Mouse (Mus musculus): ENCODE results near the gene Tacc3. TPM values are rescaled to one million over a fixed set of nuclear protein-coding genes. Genes with fewer than 3 reads are reported as not detected.

The Tacc3 gene
- polyA plus RNA-seq (2015; fragmentation: Nextera tagmentation; extraction: Ambion mirVana), result 147 and 166 TPM in 2 replicates

DNA sequence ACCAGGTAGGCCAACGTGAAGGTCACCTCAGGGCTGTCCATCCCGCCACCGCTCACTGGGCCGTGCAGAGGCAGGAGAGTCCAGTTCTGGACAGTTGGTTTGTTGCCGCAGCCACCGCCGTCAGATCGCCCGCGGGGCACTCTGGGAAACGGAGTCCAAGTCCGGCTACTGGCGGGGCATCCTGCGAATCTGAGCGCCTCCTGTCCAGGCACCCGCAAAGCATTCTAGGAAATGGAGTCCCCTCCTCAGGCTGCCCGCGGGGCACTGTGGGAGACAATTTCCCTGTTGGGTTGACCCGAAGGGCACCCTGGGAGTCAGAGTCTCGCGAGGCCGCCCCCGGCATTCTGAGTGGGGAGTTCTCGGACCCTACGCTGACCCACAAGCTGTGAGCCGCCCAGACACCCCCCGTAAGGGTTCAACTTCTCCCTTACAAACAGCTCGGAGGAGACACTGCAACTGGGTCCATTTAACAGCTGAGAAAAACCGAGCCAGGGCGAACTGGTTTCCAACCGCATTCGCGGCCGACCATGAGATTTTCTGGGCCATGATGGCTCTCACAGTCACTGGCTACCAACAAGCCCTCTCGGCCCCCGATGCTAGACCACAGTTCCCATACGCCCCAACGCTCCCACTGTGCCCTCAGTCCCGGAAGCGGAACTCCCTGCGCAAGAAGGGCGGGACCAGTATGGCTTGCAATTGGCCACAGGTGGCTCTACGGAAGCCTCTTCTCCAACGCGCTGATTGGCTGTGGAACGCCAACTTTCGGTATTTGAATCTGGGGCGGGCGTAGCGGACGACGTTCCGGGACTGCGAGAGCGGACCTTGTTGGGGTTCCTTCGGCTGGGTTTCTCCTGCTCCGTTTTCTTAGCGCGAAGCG, at the start of gene Tacc3, which contains the start of gene Tmem129:
Gene Tacc3, plus strand, starts transcription at position 342 of the 877 bp plus-strand sequence.
Gene Tmem129, minus strand, starts transcription at position 630 of the 877 bp plus-strand sequence.

DNA sequence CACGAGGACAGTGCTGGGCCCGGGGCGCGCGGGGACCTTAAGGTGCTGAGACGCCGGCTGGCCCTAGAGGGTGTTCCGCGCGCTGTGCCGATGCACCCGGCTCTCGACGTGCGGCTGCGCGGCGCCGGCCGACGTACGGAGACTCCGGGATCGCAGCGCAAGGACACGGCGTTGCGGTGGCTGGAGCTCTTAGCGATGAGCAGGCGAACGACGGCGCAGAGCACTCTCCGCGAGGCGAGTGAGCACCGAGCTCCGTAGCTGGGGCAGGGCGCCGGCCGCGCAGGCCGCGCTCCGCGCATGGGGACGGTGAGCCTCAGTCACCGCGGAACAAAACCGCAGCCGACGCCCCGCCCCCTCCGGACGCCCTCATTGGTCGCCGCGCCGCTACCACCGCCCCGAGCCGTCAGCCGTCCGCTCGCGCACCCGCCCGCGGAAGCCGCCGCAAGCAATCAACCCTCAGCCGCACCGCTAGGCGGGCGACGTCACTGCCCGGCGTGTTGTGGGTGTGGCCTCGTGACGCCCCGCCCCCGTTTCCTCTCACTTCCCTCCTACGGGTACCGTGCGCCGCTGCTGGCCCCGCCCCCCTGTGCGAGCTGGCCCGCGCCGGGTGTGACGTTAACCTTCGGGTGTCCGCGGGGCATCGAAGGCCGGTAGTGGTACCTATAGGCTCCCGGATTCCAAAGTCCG, 28.5 kb upstream of the Tacc3 start, which contains the start of the genes Fam53a and Gm9903:
Gene Fam53a, minus strand, starts transcription at position 335 of the 687 bp plus-strand sequence.
Gene Gm9903, plus strand, starts transcription at position 625 of the 687 bp plus-strand sequence.

DNA sequence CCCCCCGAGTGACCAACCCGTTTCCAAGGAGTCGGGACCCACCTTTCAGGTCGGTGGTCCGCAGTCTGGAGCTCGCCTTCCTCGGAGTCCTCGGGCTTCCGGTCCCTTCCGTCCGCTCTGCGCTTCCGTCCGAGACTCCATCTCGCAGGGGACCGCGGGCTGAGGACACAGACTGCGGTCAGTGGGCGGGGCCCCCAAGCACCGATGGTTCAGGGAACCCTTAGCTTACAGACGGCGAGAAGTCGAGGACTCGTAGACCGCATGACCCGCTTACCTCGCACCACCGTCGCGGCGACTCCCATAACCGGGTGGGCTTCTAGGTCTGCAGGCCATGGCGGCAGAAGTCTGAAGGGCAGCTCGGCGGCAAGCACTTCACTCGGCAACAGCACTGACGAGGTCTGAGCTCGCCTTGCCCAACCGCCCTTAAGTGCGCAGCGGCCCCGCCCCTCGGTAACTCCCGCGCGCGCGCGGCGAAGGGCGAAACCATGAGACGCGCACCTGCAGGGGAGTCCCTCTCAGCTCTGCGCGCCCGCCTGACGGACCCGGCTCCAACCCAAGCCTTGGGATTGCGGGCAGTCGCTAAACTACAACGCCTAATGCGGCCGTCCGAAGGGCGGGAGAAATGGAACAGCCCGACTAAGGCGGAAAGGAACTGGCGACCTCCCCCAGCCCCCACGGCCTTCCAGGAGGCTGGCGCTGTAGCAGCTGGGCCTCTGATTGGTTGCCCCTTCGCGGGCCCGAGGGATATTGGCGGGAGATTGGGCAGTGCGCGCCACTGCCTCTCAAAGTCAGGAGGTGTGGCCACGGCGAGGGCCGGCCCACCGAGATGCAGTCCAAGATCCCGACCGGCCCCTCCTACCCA, 5.8 kb upstream of the Tacc3 start, which contains the start of gene Slbp:
Gene Slbp, minus strand, starts transcription at position 654 of the 862 bp plus-strand sequence.

DNA sequence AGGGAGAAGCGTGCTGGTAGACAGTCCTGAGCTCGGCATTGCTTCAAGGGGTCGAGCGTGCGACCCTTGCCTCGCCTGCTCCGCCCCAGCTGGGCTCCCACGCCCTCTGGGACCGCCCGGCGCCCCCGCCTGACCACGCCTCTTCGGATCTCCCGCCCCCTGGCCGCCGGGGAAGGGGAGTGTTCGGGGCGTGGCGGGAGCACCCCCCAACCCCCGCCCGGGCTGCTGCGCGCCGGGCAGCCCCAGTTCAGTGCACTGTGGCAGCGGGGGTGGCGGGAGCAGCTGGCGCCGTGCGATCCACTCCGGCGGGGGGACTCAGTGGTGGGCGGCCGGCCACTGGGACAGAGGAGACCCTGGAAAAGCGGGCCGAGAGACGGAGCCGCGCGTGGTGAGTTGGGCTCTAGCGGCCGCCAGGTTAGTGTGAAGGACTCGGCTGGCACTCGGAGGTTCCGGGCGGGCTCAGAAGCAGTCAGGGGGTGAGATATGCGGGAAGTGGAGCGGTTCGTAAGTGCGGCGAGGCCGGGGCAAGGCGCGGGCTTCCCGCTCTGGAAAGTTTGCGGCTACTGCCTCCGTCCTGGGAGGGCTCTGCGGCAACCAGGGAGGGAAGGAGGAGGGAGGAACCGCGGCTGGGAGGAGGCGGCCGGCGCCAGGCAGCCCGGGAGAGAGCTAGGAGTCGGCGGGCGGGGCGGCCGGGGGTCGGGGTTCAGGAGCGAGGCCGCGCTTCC, 63.8 kb downstream of the Tacc3 start, which contains the start of gene Fgfr3:
Gene Fgfr3, plus strand, starts transcription at position 134 of the 725 bp plus-strand sequence.

Other genes with a start within 250 kb of the Tacc3 start
- gene Nkx1-1, start 224.2 kb upstream of the Tacc3 start, polyA plus RNA-seq (2015; fragmentation: Nextera tagmentation; extraction: Ambion mirVana), result not detected in 2 replicates
- 35.0 and 40.0 TPM in 2 replicates for gene Fam53a, start 28.5 kb upstream of the Tacc3 start, polyA plus RNA-seq (2015; fragmentation: Nextera tagmentation; extraction: Ambion mirVana)
- 0.35 TPM in 2 replicates for gene Gm9903, start 28.2 kb upstream of the Tacc3 start, polyA plus RNA-seq (2015; fragmentation: Nextera tagmentation; extraction: Ambion mirVana)
- 342 and 419 TPM in 2 replicates for gene Slbp, start 5.6 kb upstream of the Tacc3 start, polyA plus RNA-seq (2015; fragmentation: Nextera tagmentation; extraction: Ambion mirVana)
- 16.7 and 17.2 TPM in 2 replicates for gene Tmem129, start 288 bp downstream of the Tacc3 start, polyA plus RNA-seq (2015; fragmentation: Nextera tagmentation; extraction: Ambion mirVana)
- 5.0 and 6.5 TPM in 2 replicates for gene Fgfr3, start 63.5 kb downstream of the Tacc3 start, polyA plus RNA-seq (2015; fragmentation: Nextera tagmentation; extraction: Ambion mirVana)
- gene Letm1, start 124.7 kb downstream of the Tacc3 start, polyA plus RNA-seq (2015; fragmentation: Nextera tagmentation; extraction: Ambion mirVana), result 18.5 and 21.3 TPM in 2 replicates
- gene Nsd2, start 162.6 kb downstream of the Tacc3 start, polyA plus RNA-seq (2015; fragmentation: Nextera tagmentation; extraction: Ambion mirVana), result 26.9 and 27.9 TPM in 2 replicates

All from spleen, postnatal 0 days (tissue).